Mouse (Mus musculus) stomach, embryonic 15.5 days (tissue): ENCODE measurements at regions not wholly inside any gene's neighbourhood (a gene's known extent, or its start where the extent isn't known, plus 50 kb on each side); places are given as distances from the start of the nearest gene placed in this dataset.

Experiments used
- ATAC-seq: fragments of 200-750 bp; cut with Nextera tagmentation; 2 replicates; pipeline ENCODE4 v1.8.0; 2017; ENCODE audit warnings: low read depth, moderate number of reproducible peaks, moderate TSS enrichment; ENCODE audit not compliant: insufficient read depth, low FRiP score
- H3K27ac ChIP-seq: fragments of 300-500 bp; sonication (generic); 2 replicates; pipeline ENCODE4 v1.5.1; 2015; ENCODE audit warnings: mild to moderate bottlenecking, inconsistent platforms
- H3K27me3 ChIP-seq: fragments of 300-500 bp; sonication (generic); replicated peaks from 2 replicates; pipeline ENCODE4 v1.6.1; 2015; ENCODE audit warnings: inconsistent platforms
- H3K36me3 ChIP-seq: fragments of 300-500 bp; sonication (generic); 2 replicates; pipeline ENCODE4 v1.6.1; 2015; ENCODE audit warnings: inconsistent platforms
- H3K4me1 ChIP-seq: fragments of 300-500 bp; sonication (generic); 2 replicates; pipeline ENCODE4 v1.6.1; 2015; ENCODE audit warnings: inconsistent platforms
- H3K4me2 ChIP-seq: fragments of 300-500 bp; sonication (generic); 2 replicates; pipeline ENCODE4 v1.6.1; 2015; ENCODE audit warnings: mild to moderate bottlenecking, inconsistent platforms
- H3K4me3 ChIP-seq: fragments of 300-500 bp; sonication (generic); replicated peaks from 2 replicates; pipeline ENCODE4 v1.5.1; 2015; ENCODE audit warnings: inconsistent platforms
- H3K9ac ChIP-seq: fragments of 300-500 bp; sonication (generic); 2 replicates; pipeline ENCODE4 v1.6.1; 2015; ENCODE audit warnings: inconsistent platforms
- H3K9me3 ChIP-seq: fragments of 300-500 bp; sonication (generic); 2 replicates; pipeline ENCODE4 v1.6.1; 2016; ENCODE audit warnings: inconsistent platforms
- WGBS: fragments of 180-500 bp; shearing (Covaris S2); methylation state at CpG from one replicate; pipeline ENCODE4 v1.1.7; 2015; 5-methylcytosine and 5-hydroxymethylcytosine counted together

DNA sequence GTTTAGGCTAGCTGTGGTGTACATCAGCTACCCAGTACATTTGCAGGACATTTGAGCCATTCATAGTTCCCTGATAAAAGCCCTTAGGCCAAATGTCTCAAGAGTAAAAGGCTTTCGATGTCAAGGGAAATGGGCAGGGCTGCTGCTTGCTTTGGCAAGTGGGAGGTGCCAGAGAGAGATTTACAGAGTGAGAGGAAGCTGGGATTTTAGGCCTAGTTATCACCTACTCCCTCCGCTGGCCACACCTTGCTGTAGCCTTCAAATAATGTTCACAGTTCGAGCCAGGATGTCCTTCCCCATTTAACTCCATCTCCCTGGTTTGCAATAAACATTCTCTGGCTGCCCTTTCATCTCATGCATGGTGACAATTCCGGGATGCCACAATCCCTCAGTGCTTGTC lies 527.2 kb upstream of the Btbd3 start:
- Histone ChIP-seq H3K4me1 (no peaks in the 10 kb centered on the region), H3K27ac (no peak overlapping the region), H3K9ac (no peak overlapping the region), H3K9me3 (no peaks in the 10 kb centered on the region), H3K36me3 (no peaks in the 10 kb centered on the region), H3K27me3 (no peaks in the 10 kb centered on the region), H3K4me3 (no peak overlapping the region), H3K4me2 (no peak overlapping the region)
- no peak for ATAC-seq
- WGBS: 27% methylated on average over 4 of the region's 4 CpGs

DNA sequence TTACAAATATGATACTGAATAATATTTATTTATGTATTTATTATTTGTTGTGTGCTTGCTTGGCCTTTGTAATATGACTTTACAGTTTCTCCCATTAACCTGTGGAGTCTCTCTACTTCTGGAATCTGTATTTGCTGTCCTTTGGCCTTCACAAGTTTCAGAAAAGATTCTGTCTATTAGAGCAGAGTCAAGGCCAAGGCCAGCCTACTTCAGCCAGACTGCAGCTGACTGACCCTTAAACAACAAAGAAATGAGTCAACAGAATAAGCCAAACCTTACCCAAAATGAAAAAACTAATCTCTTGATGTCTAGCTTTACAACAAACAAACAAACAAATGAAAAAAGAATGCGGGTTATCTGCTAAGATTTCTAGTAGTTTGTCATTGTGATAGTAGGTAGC lies 532.7 kb upstream of the Btbd3 start:
- no peak for ATAC-seq
- no peak overlapping the region for H3K4me2 ChIP-seq
- H3K27me3 ChIP-seq: no peaks in the 10 kb centered on the region
- H3K36me3 ChIP-seq: no peaks in the 10 kb centered on the region
- no peak overlapping the region for H3K27ac ChIP-seq
- no peaks in the 10 kb centered on the region for H3K9me3 ChIP-seq
- H3K4me3 ChIP-seq: no peak overlapping the region
- no peak overlapping the region for H3K9ac ChIP-seq
- H3K4me1 ChIP-seq: no peaks in the 10 kb centered on the region
- 90% methylated on average over 1 of the region's 1 CpGs for WGBS

DNA sequence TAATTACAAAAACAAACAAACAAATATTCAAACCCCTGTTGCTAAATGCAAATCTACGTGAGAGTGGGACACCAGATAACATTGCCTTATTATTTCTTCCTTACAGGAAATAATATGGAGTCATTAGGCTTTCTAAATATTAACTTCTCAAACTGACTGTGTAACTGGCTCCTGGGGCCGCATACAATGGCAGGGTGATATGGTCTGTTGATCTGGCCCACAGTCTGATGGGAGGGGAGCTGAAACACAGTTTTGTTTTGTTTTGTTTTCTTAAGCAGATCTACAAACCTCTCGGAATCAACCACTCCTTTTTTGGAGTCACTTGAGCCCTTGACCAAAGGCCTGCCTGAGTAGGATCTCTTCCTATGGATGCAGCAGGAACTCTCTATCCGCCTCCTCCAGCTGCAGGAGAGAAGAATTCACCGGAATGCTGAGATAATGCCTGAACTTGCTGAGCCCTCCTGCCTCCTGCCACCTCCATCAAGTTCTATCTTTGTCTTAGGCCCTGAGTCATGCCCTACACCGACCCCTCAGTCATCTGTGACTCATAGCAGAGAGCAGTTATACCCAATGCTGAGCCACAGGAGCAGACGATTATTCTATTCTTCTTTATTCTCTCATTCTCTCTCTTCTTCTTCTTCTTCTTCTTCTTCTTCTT lies 534.5 kb upstream of the Btbd3 start:
- ATAC-seq: no peak
- no peaks in the 10 kb centered on the region for H3K36me3 ChIP-seq
- no peak overlapping the region for H3K9ac ChIP-seq
- no peak overlapping the region for H3K27ac ChIP-seq
- H3K4me2 ChIP-seq: no peak overlapping the region
- H3K4me1 ChIP-seq: no peaks in the 10 kb centered on the region
- H3K9me3 ChIP-seq: no peaks in the 10 kb centered on the region
- no peaks in the 10 kb centered on the region for H3K27me3 ChIP-seq
- 63% methylated on average over 7 of the region's 7 CpGs for WGBS
- H3K4me3 ChIP-seq: no peak overlapping the region

DNA sequence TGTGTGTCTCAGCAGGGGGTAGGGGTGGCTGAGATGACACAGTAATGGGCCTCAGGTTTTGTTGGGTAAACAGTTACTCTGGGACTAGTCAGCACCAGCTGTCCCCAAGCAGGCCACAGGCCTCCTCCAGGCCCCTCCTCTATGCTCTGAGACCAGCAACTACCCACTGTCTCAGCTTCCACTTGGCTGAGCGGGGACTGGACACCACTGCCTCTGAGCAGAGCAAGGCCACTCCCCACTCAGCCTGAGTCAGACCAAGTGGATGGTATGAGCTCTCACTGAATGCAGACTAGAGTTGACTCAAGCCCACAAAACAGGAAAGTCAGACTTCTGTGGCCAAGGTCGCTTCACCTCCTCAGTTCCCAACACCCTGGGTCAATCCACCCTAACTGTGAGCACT lies 540.5 kb upstream of the Btbd3 start:
- ATAC-seq: peak; percentile 73
- Histone ChIP-seq H3K4me2 (no peak overlapping the region), H3K9ac (no peak overlapping the region), H3K27me3 (no peaks in the 10 kb centered on the region), H3K36me3 (no peaks in the 10 kb centered on the region), H3K27ac (no peak overlapping the region), H3K4me1 (no peaks in the 10 kb centered on the region), H3K9me3 (no peaks in the 10 kb centered on the region), H3K4me3 (no peak overlapping the region)
- WGBS: 71% methylated on average over 2 of the region's 2 CpGs

DNA sequence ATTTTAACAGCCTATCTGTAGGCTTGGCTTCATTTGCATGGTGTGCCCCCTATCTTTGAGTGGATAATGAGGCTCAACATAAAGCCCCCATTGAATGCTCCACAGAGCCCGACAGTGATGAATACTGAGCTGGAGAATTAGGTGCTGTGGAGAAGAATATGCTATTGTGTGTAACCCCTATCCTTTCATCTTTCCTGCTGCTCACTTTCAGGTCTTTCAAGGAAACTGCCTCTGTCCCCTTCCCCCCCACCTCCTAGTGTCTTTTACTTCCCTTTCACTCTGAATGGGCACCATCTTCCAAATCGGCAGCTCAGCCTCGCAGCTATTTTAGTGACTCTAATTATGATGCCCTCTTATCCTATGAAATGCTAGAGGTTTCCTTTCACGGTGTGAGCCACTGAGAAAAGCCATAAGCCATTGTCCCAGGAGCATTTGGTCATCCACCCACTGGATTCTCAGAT lies 549.8 kb upstream of the Btbd3 start:
- ATAC-seq: no peak

DNA sequence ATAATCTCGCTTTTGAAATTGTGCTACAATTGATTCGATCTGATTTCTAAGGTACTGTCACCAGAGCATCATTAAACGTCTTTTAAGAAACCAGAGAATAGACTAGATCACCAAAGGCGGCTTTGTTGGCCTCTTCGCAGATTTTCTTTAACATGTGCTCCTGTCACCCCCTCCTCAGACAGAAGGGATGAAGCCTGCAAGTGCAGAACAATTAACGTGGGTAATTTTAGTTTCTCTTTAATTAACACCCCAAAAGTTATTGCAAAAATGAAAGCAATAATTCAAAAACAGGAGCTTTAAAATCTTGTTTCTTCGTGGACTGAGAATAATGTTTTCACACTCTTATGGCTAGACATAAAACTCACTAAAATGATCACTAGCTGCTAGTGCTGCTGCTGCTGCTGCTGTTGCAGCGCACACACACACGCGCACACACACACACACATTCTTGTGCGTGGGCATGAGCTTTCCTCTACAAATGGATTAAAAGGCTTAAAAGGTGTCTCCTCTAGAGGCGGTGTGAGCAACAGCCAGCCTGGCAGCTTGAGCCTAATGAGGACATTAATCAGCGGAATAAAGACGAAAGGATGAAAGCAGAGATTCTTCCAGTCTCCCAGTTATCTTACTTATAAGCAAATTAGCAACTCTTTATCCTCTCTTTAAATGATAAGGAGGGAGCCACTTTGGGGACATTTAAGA lies 550.5 kb upstream of the Btbd3 start:
- Histone ChIP-seq H3K9me3 (no peaks in the 10 kb centered on the region), H3K4me1 (0 out of 2 replicates have a peak, but pooled peaks cover 6% of the 10 kb centered on the region), H3K27me3 (no peaks in the 10 kb centered on the region), H3K4me3 (no peak overlapping the region), H3K4me2 (peak overlapping the region; percentile 8; the same call in 1 of the 2 replicates), H3K27ac (no peak overlapping the region), H3K36me3 (no peaks in the 10 kb centered on the region), H3K9ac (no peak overlapping the region)
- ATAC-seq: no peak
- WGBS: 51% methylated on average over 14 of the region's 14 CpGs

More for the DNA sequence above, 549.8 kb upstream of the Btbd3 start:
- H3K9ac ChIP-seq: no peak overlapping the region
- no peaks in the 10 kb centered on the region for H3K9me3 ChIP-seq
- 0 out of 2 replicates have a peak, but pooled peaks cover 6% of the 10 kb centered on the region for H3K4me1 ChIP-seq
- WGBS: 10% methylated on average over 4 of the region's 4 CpGs
- H3K36me3 ChIP-seq: no peaks in the 10 kb centered on the region
- no peak overlapping the region for H3K4me3 ChIP-seq
- H3K27me3 ChIP-seq: no peaks in the 10 kb centered on the region
- no peak overlapping the region; the same call in 1 of the 2 replicates for H3K4me2 ChIP-seq
- no peak overlapping the region for H3K27ac ChIP-seq

DNA sequence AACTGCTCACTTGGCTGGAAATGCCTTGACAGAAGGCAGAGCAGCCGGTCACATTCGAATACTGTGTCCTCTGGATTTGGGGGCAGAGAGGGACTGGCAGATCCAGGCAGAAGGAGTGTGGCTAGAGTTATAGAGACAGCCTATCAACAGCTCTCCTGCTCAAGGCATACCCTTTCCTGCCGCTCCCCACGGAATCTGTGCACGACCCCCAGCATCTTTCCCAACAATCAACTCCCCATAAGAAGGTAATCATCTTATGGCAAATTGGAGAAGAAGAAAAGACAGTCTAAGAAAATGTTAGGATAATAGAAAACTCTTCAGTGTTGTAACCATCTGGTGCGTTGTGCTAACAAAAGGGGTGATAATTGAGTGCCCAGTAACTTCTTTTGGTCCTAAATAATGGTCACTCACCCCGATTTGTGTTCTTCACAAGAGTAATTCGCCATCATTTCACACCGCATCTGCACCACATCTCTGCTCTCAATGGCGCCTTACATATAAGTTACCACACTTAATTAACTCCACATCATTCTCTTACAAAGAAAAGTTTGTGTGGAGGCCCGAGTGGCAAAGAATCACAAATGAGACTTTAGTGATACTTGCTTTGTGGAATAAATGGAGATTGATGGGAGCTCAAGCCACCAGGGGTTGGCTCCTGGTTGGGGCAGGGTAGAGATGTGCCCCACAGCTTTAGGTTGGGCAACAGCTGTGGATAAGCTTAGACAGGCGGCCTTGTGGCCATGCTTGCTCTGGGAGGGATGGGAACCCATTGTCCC lies 551.2 kb upstream of the Btbd3 start:
- no peak for ATAC-seq
- Histone ChIP-seq H3K4me1 (0 out of 2 replicates have a peak, but pooled peaks cover 6% of the 10 kb centered on the region), H3K9me3 (no peaks in the 10 kb centered on the region), H3K9ac (no peak overlapping the region), H3K36me3 (no peaks in the 10 kb centered on the region), H3K27me3 (no peaks in the 10 kb centered on the region), H3K27ac (no peak overlapping the region), H3K4me3 (no peak overlapping the region), H3K4me2 (no peak overlapping the region)
- 65% methylated on average over 12 of the region's 12 CpGs for WGBS

DNA sequence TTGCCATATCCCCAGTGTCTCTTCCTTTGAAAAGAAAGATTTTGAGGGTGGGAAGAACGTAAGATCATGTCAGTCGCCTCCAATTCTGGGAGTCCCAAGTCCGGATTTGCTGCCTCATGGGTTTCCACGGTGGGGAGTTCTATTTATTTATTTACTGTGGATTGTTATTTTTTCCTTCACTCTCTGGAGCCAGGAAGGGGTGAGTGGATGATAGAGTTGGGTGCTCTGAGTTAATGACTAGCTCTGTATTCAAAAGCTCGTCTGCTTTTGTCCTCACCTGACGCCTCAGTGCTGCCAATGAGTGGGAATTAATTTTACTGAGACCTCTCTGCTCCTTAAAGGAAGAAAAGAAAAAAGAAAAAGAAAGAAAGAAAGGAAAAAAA lies 551.8 kb upstream of the Btbd3 start:
- ATAC-seq: no peak
- Histone ChIP-seq H3K9me3 (no peaks in the 10 kb centered on the region), H3K4me2 (no peak overlapping the region), H3K27ac (no peak overlapping the region), H3K36me3 (no peaks in the 10 kb centered on the region), H3K27me3 (no peaks in the 10 kb centered on the region), H3K4me1 (0 out of 2 replicates have a peak, but pooled peaks cover 6% of the 10 kb centered on the region), H3K9ac (no peak overlapping the region), H3K4me3 (no peak overlapping the region)
- 70% methylated on average over 6 of the region's 6 CpGs for WGBS

DNA sequence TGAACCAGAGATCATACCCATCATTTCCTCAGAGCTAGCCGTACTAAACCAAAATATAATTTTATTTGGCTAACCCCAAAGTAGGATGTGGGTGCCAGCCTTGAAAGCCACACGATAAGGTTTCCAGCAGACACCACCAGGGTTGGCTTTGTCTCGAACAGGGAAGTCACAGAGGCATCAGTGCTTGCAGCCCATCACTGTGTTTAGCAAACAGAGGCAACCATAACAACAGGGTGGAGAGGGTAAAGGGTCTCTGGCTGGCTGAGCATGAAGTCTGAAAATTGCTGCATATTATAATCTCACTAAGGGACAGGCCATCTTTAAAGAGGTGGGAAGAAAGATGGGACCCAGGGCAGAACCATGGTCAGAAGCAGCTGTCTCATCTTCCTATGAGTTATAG lies 552.3 kb upstream of the Btbd3 start:
- Histone ChIP-seq H3K36me3 (no peaks in the 10 kb centered on the region), H3K4me1 (0 out of 2 replicates have a peak, but pooled peaks cover 6% of the 10 kb centered on the region), H3K4me2 (no peak overlapping the region), H3K9me3 (no peaks in the 10 kb centered on the region), H3K4me3 (no peak overlapping the region), H3K27me3 (no peaks in the 10 kb centered on the region), H3K27ac (no peak overlapping the region), H3K9ac (no peak overlapping the region)
- WGBS: 79% methylated on average over 3 of the region's 3 CpGs
- no peak for ATAC-seq

DNA sequence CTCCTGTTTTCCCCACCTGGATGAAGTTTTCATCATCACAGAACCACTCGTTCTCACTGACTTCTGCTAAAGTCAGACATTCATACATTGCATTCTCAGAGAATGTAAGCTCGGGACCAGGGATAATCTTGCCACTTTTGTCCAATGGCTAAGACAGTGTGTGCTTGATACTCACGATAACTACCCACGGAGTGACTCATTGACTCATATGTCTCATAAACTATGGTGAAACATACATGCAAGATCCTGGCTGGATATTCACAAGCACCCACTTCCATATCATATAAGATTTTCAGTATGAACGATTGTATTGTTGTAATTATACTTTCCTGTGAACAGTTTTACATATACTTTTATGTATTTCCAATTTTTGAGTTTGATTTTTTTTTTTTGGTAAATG lies 560.5 kb upstream of the Btbd3 start:
- no peak overlapping the region for H3K27ac ChIP-seq
- no peak overlapping the region for H3K9ac ChIP-seq
- no peak for ATAC-seq
- no peak overlapping the region for H3K4me3 ChIP-seq
- 92% methylated on average over 5 of the region's 5 CpGs for WGBS
- H3K4me2 ChIP-seq: no peak overlapping the region
- H3K27me3 ChIP-seq: no peaks in the 10 kb centered on the region
- H3K4me1 ChIP-seq: no peaks in the 10 kb centered on the region
- H3K36me3 ChIP-seq: no peaks in the 10 kb centered on the region
- no peaks in the 10 kb centered on the region for H3K9me3 ChIP-seq

DNA sequence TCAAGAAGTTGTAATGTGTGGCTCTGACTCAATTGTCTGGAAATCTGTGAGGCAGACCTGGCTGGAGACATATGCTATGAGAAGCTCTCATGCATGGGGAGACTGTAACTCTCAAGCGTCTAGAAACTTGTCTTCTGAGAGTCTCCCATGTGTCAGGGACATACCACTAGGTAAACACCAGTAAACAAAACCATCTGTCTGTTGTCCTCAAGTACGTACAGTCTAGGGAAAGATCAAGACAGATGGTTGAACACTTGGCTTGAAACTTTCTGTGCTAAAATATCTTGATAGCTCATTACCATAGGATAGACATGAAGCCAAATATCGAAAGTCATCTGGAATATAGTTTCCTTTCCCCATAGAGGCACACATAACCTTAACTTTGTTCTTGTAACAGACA lies 562.3 kb upstream of the Btbd3 start:
- Histone ChIP-seq H3K4me2 (no peak overlapping the region), H3K9me3 (no peaks in the 10 kb centered on the region), H3K27ac (no peak overlapping the region), H3K9ac (no peak overlapping the region), H3K36me3 (no peaks in the 10 kb centered on the region), H3K4me1 (no peaks in the 10 kb centered on the region), H3K27me3 (no peaks in the 10 kb centered on the region), H3K4me3 (no peak overlapping the region)
- WGBS: 72% methylated on average over 3 of the region's 3 CpGs
- ATAC-seq: no peak

DNA sequence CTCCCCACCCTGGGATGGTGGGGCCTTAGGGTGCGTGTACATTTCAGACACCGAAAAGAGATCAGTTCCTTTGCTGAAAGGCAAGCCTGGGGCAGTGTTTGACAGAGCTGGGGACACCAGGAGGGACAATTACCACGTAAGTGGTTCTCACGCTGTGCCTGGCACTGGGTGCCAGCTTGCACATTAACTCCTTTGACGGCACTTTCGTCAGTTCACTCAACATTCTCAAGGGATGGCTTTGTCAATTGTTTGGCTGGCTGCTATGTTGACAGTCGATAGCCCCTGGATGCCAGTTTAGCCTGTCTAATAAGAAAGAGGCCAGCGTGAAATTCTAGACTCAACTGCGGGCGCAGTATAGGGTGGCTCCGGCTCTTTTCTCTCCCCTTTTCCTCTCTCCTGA lies 569.2 kb upstream of the Btbd3 start:
- Histone ChIP-seq H3K27me3 (no peaks in the 10 kb centered on the region), H3K4me1 (no peaks in the 10 kb centered on the region), H3K9ac (no peak overlapping the region), H3K4me2 (no peak overlapping the region), H3K4me3 (no peak overlapping the region), H3K27ac (no peak overlapping the region), H3K9me3 (no peaks in the 10 kb centered on the region), H3K36me3 (no peaks in the 10 kb centered on the region)
- no peak for ATAC-seq
- WGBS: 78% methylated on average over 11 of the region's 11 CpGs
